Mouse (Mus musculus): ENCODE data around the gene Rgs10. TPM values are rescaled to one million over a fixed set of nuclear protein-coding genes. Genes with fewer than 3 reads are reported as not detected.
A peak's percentile ranks its signal among the peaks of the same experiment; 100 is the strongest.

Gene Rgs10
- polyA plus RNA-seq, 1 experiment from 2014 or later: 12.7 TPM

DNA sequence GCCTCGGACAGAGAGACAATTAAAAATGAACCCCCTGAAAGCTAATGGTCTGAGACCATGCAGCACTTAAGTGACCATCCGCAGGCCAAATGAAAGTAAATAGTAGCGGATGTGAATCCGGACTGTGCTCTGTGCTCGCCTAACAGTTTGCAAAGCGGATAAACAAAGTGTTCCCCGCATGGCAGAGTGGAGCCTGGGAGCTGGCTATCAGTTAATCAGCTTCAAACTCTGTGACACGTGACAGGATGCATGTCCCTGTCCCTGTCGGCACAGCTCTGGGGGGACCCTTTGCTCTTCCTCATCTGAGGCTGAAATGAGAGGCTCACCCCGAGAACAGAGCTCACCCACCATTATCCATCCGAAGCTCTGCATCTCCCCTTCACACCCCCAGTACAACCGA is 49.2 kb downstream of the Rgs10 start:
- WGBS: 88% methylated on average over 12 of the region's 12 CpGs
- DNase-seq (ENCODE audit: low spot score) (no peak), ATAC-seq (ENCODE audit: insufficient read depth, low FRiP score, low TSS enrichment) (no peak)
- no peak overlapping the region for H3K9ac ChIP-seq (ENCODE audit: low read length)
- no peak overlapping the region for H3K4me2 ChIP-seq (ENCODE audit: low read depth)
- H3K4me3 ChIP-seq (ENCODE audit: low read depth, low read length): no peak overlapping the region
- no peaks in the 10 kb centered on the region for H3K27me3 ChIP-seq (ENCODE audit: control insufficient read depth, insufficient read depth, low read length)
- H3K4me1 ChIP-seq (ENCODE audit: control insufficient read depth, insufficient read depth, low read length): no peaks in the 10 kb centered on the region
- no peaks in the 10 kb centered on the region for H3K36me3 ChIP-seq (ENCODE audit: control insufficient read depth, insufficient read depth, low read length)
- no peaks in the 10 kb centered on the region for H3K9me3 ChIP-seq (ENCODE audit: control insufficient read depth, low read length)
- H3K27ac ChIP-seq (ENCODE audit: low read depth, low read length): no peak overlapping the region

DNA sequence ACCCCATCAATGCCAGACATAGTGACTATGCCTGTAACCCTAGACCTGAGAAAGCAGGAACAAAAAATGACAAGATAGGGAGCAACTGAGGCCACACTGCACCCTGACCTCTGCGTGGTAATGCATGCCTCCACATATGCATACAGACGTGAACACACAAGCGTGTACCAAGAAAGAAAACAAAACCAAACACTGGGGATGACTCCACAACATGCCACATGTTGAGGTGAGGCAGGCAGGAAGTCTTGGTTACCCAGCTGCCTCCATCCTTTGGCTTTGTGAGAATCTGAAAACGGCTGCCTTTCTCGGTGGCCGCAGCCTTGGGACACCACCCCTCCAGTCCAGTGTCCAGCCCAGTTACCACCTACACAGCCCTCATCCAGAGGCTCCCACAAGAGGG is 49.7 kb downstream of the Rgs10 start:
- no peaks in the 10 kb centered on the region for H3K4me1 ChIP-seq (ENCODE audit: control insufficient read depth, insufficient read depth, low read length)
- H3K9me3 ChIP-seq (ENCODE audit: control insufficient read depth, low read length): no peaks in the 10 kb centered on the region
- no peak overlapping the region for H3K27ac ChIP-seq (ENCODE audit: low read depth, low read length)
- WGBS: 88% methylated on average over 6 of the region's 6 CpGs
- H3K36me3 ChIP-seq (ENCODE audit: control insufficient read depth, insufficient read depth, low read length): no peaks in the 10 kb centered on the region
- ATAC-seq (ENCODE audit: insufficient read depth, low FRiP score, low TSS enrichment) (no peak), DNase-seq (ENCODE audit: low spot score) (no peak)
- no peak overlapping the region for H3K4me3 ChIP-seq (ENCODE audit: low read depth, low read length)
- H3K27me3 ChIP-seq (ENCODE audit: control insufficient read depth, insufficient read depth, low read length): no peaks in the 10 kb centered on the region
- H3K9ac ChIP-seq (ENCODE audit: low read length): no peak overlapping the region
- no peak overlapping the region for H3K4me2 ChIP-seq (ENCODE audit: low read depth)

DNA sequence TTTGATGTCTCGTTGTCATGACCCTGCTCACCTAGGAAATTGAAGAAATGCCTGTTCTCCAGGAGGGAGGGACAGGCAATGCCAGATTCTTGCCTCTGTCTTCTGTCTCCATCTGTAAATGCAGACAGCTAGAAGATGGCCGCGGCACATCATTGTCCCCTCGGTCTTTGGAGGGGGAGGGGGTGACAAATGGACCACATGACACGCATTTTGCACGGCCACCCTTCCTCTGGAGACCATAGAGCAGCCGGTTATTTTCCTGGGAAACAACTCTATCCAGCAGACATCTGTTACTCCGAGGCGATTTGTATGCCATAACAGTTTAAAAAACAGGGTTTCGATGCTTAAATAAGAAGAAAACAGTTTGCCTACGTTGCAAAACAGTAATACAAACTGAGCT is 51.9 kb downstream of the Rgs10 start:
- H3K36me3 ChIP-seq (ENCODE audit: control insufficient read depth, insufficient read depth, low read length): no peaks in the 10 kb centered on the region
- ATAC-seq (ENCODE audit: insufficient read depth, low FRiP score, low TSS enrichment) (no peak), DNase-seq (ENCODE audit: low spot score) (peak; percentile 52)
- H3K9ac ChIP-seq (ENCODE audit: low read length): no peak overlapping the region
- no peaks in the 10 kb centered on the region for H3K27me3 ChIP-seq (ENCODE audit: control insufficient read depth, insufficient read depth, low read length)
- 49% methylated on average over 11 of the region's 11 CpGs for WGBS
- H3K27ac ChIP-seq (ENCODE audit: low read depth, low read length): no peak overlapping the region
- no peak overlapping the region for H3K4me2 ChIP-seq (ENCODE audit: low read depth)
- no peaks in the 10 kb centered on the region for H3K4me1 ChIP-seq (ENCODE audit: control insufficient read depth, insufficient read depth, low read length)
- H3K4me3 ChIP-seq (ENCODE audit: low read depth, low read length): no peak overlapping the region
- no peaks in the 10 kb centered on the region for H3K9me3 ChIP-seq (ENCODE audit: control insufficient read depth, low read length)

DNA sequence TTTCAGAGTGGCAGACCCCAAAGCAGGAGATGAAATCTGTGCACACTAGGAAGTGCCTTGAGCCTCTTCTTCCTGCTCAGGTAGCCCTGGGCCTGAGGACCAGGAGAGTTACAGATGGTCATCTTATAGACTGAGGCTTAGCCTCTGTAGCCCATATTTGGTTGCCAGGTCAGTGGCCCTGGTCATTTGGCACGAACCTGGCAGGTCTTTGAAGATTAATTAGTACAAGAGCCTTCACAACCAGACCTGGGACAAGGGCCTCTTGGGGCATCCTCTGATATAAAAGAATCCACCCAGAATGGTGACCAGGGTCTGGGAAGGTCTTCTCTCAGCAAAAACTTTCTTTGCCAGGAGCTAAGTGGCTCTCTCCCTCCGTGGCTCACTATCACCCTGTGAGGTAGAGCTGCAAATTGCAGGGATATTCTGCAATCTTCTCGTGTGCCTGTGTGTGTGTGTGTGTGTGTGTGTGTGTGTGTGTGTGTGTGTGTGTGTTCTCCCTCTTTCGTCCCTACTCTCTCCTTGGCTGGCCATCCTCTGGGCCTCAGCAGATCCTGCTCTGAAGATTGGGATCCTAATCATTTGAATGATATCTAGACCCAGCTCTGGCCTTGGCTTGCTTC is 53.4 kb downstream of the Rgs10 start:
- Histone ChIP-seq H3K4me2 (ENCODE audit: low read depth) (no peak overlapping the region), H3K4me1 (ENCODE audit: control insufficient read depth, insufficient read depth, low read length) (no peaks in the 10 kb centered on the region), H3K9ac (ENCODE audit: low read length) (no peak overlapping the region), H3K36me3 (ENCODE audit: control insufficient read depth, insufficient read depth, low read length) (no peaks in the 10 kb centered on the region), H3K4me3 (ENCODE audit: low read depth, low read length) (no peak overlapping the region), H3K9me3 (ENCODE audit: control insufficient read depth, low read length) (no peaks in the 10 kb centered on the region), H3K27me3 (ENCODE audit: control insufficient read depth, insufficient read depth, low read length) (no peaks in the 10 kb centered on the region), H3K27ac (ENCODE audit: low read depth, low read length) (no peak overlapping the region)
- WGBS: 61% methylated on average over 4 of the region's 4 CpGs
- ATAC-seq (ENCODE audit: insufficient read depth, low FRiP score, low TSS enrichment): no peak
- DNase-seq (ENCODE audit: low spot score): no peak

DNA sequence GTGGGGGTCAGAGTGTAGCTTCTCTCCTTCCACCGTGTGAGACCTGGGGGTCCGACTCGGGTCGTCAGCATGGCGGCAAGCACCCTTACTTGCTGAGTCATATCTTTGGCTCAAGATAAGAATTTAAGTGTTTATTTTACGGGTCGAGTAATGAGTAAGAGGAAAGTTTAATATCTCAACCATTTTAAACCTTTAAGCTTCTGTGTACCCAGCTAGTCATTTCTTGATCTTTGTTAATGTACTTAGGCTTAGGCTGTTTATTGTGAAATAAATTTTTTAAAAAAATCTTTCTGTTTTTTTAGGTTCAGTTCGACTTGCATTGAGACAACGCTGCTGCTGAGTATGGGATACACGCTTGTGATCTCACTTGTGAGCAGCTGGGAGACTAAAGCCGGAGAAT is 54.0 kb downstream of the Rgs10 start:
- Histone ChIP-seq H3K36me3 (ENCODE audit: control insufficient read depth, insufficient read depth, low read length) (no peaks in the 10 kb centered on the region), H3K4me3 (ENCODE audit: low read depth, low read length) (no peak overlapping the region), H3K4me1 (ENCODE audit: control insufficient read depth, insufficient read depth, low read length) (no peaks in the 10 kb centered on the region), H3K27me3 (ENCODE audit: control insufficient read depth, insufficient read depth, low read length) (no peaks in the 10 kb centered on the region), H3K27ac (ENCODE audit: low read depth, low read length) (no peak overlapping the region), H3K9ac (ENCODE audit: low read length) (no peak overlapping the region), H3K4me2 (ENCODE audit: low read depth) (no peak overlapping the region), H3K9me3 (ENCODE audit: control insufficient read depth, low read length) (no peaks in the 10 kb centered on the region)
- DNase-seq (ENCODE audit: low spot score) (no peak), ATAC-seq (ENCODE audit: insufficient read depth, low FRiP score, low TSS enrichment) (no peak)
- WGBS: 89% methylated on average over 11 of the region's 11 CpGs

DNA sequence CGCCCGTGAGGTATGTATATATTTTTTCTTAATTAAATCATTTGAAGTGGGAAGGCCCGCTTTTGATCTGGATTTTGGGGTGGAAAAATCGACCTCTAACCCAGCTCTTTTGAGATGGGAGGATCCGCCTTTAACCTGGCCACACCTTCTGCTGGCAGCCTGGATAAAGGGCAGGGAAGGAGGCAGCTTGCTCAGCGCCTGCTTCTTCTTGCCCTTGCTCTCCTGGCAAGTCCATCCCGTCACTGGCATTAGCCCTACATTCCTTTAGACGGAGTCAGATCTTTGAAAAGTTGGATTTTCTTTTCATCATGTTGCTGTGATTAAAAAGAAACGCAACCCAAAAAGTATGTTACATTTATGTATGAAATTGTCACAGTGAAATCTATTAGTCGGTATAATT is 54.8 kb downstream of the Rgs10 start:
- DNase-seq (ENCODE audit: low spot score) (no peak), ATAC-seq (ENCODE audit: insufficient read depth, low FRiP score, low TSS enrichment) (no peak)
- no peaks in the 10 kb centered on the region for H3K4me1 ChIP-seq (ENCODE audit: control insufficient read depth, insufficient read depth, low read length)
- H3K9me3 ChIP-seq (ENCODE audit: control insufficient read depth, low read length): no peaks in the 10 kb centered on the region
- no peak overlapping the region for H3K27ac ChIP-seq (ENCODE audit: low read depth, low read length)
- H3K9ac ChIP-seq (ENCODE audit: low read length): no peak overlapping the region
- no peak overlapping the region for H3K4me2 ChIP-seq (ENCODE audit: low read depth)
- no peak overlapping the region for H3K4me3 ChIP-seq (ENCODE audit: low read depth, low read length)
- 83% methylated on average over 10 of the region's 10 CpGs for WGBS
- H3K27me3 ChIP-seq (ENCODE audit: control insufficient read depth, insufficient read depth, low read length): no peaks in the 10 kb centered on the region
- H3K36me3 ChIP-seq (ENCODE audit: control insufficient read depth, insufficient read depth, low read length): no peaks in the 10 kb centered on the region

DNA sequence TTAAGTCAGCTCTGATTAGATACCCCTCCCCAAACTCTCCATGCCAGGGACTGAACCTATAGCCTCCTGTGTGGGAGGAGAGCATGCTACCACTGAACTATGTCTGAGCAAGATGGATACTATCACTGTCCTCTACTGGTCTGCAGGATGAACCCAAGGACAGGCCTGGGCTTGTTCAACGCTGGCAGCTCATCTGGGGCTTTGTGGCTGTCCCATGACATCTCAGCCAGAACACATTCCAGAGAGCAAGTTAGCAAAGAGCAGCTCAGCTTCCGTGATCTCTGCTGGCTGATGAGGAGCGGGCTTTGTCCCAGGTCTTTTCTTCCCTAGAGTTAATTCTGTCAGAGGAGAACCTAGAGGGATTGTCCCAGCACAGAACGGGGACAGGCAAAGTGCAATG is 55.6 kb downstream of the Rgs10 start:
- H3K9ac ChIP-seq (ENCODE audit: low read length): no peak overlapping the region
- WGBS: 86% methylated on average over 4 of the region's 4 CpGs
- no peaks in the 10 kb centered on the region for H3K4me1 ChIP-seq (ENCODE audit: control insufficient read depth, insufficient read depth, low read length)
- H3K27me3 ChIP-seq (ENCODE audit: control insufficient read depth, insufficient read depth, low read length): no peaks in the 10 kb centered on the region
- H3K9me3 ChIP-seq (ENCODE audit: control insufficient read depth, low read length): no peaks in the 10 kb centered on the region
- H3K4me2 ChIP-seq (ENCODE audit: low read depth): no peak overlapping the region
- no peak for DNase-seq (ENCODE audit: low spot score)
- H3K36me3 ChIP-seq (ENCODE audit: control insufficient read depth, insufficient read depth, low read length): no peaks in the 10 kb centered on the region
- ATAC-seq (ENCODE audit: insufficient read depth, low FRiP score, low TSS enrichment): no peak
- H3K4me3 ChIP-seq (ENCODE audit: low read depth, low read length): no peak overlapping the region
- no peak overlapping the region for H3K27ac ChIP-seq (ENCODE audit: low read depth, low read length)

DNA sequence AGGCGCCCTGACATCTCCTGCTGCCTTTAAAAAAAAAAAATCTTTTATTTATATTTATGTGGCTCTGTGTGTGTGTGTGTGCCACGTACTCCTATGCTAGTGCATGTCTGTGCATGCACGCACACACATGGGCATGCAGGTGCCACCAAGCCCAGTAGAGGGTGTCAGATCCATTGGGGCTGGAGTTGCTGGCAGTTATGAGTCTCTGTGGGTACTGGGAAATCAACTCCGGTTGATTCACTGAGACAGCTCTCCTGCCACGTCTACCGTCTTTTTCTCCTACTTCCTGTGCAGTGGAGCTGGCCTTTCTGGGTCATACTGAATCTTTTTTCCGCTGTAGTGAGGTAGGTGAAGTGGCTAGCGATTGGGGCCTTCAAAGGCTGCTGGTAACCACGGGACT is 58.8 kb downstream of the Rgs10 start:
- H3K4me1 ChIP-seq (ENCODE audit: control insufficient read depth, insufficient read depth, low read length): no peaks in the 10 kb centered on the region
- H3K9me3 ChIP-seq (ENCODE audit: control insufficient read depth, low read length): no peaks in the 10 kb centered on the region
- H3K4me3 ChIP-seq (ENCODE audit: low read depth, low read length): no peak overlapping the region
- H3K27ac ChIP-seq (ENCODE audit: low read depth, low read length): no peak overlapping the region
- H3K27me3 ChIP-seq (ENCODE audit: control insufficient read depth, insufficient read depth, low read length): no peaks in the 10 kb centered on the region
- no peaks in the 10 kb centered on the region for H3K36me3 ChIP-seq (ENCODE audit: control insufficient read depth, insufficient read depth, low read length)
- ATAC-seq (ENCODE audit: insufficient read depth, low FRiP score, low TSS enrichment): no peak
- H3K4me2 ChIP-seq (ENCODE audit: low read depth): no peak overlapping the region
- no peak overlapping the region for H3K9ac ChIP-seq (ENCODE audit: low read length)
- WGBS: 87% methylated on average over 9 of the region's 9 CpGs
- DNase-seq (ENCODE audit: low spot score): no peak

DNA sequence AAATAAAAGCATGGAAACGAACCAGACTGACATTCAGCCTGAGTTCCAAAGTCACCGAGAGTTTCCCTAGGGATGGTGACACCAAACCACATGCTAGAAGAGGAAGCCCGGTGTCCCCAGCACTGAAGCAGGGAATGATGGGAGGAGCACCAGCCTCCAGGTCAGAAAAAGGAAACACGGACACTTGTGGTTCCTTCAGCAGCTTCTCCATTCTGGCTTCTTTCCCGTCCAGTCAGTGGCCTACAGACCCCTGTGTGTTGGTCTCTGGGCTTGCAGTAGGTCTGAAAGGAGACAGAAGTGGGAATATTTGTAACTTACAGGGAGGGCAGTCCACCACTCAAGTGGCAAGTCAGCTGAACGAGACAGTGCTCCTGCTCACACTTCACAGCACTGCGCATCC is 59.4 kb downstream of the Rgs10 start:
- H3K27ac ChIP-seq (ENCODE audit: low read depth, low read length): no peak overlapping the region
- DNase-seq (ENCODE audit: low spot score) (no peak), ATAC-seq (ENCODE audit: insufficient read depth, low FRiP score, low TSS enrichment) (no peak)
- H3K4me2 ChIP-seq (ENCODE audit: low read depth): no peak overlapping the region
- H3K4me1 ChIP-seq (ENCODE audit: control insufficient read depth, insufficient read depth, low read length): no peaks in the 10 kb centered on the region
- no peaks in the 10 kb centered on the region for H3K36me3 ChIP-seq (ENCODE audit: control insufficient read depth, insufficient read depth, low read length)
- no peaks in the 10 kb centered on the region for H3K27me3 ChIP-seq (ENCODE audit: control insufficient read depth, insufficient read depth, low read length)
- 78% methylated on average over 7 of the region's 7 CpGs for WGBS
- H3K9me3 ChIP-seq (ENCODE audit: control insufficient read depth, low read length): no peaks in the 10 kb centered on the region
- no peak overlapping the region for H3K4me3 ChIP-seq (ENCODE audit: low read depth, low read length)
- H3K9ac ChIP-seq (ENCODE audit: low read length): no peak overlapping the region
